Mouse (Mus musculus): Measurements from ENCODE around the gene Olfr136.

Olfr136 gene

GRCm38 (mm10) chr17:38329531-38329930 lies at the start of gene Olfr136:
Olfr136 (plus strand) TSS chr17:38329831.
- DNase-seq = no peak

GRCm38 (mm10) chr17:38307470-38307869 lies 22.2 kb upstream of the Olfr136 start, which contains the start of gene Olfr137:
Olfr137 (minus strand) TSS chr17:38307570.
- DNase-seq = no peak

All from cerebellum, adult 9-11 months (tissue).